Comparison of ENCODE assay signal across 19 mouse cellular contexts in the genomic region with DNA sequence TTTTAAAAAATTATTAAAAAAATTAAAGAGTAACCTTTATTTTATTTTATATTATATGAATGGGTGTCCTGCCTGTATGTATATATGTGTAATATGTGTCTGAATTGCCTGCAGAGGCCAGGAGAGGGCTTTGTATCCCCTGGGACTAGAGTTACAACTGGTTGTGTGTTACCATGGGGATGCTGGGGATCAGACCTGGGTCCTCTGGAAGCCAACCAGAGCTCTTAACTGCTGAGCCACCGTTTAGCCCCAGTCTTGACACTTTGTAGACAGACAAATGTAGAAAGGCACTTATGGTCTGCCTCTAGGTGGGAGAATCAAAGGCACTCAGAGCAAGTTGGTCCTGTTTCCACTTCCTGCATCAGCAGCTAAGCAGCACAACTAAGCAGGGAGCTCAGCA.
"Had no signal": no experiment of that assay in that cellular context is flagged by ENCODE, and none has a peak within 500 bp of the region (broad histone marks: within the 10 kb centered on the region; RNA-seq: fewer than 3 reads in every experiment).

No protein-coding gene starts in this region.

- H3K4me2 ChIP-seq: lung, embryonic 15.5 days; midbrain, embryonic 12.5 days; midbrain, embryonic 15.5 days; neural tube, embryonic 13.5 days; neural tube, embryonic 15.5 days had no signal

- H3K27ac ChIP-seq: liver, embryonic 14.5 days; lung, embryonic 15.5 days; macrophage; midbrain, embryonic 12.5 days; midbrain, embryonic 15.5 days; neural tube, embryonic 13.5 days; neural tube, embryonic 15.5 days had no signal

- H3K4me3 ChIP-seq: lung, embryonic 15.5 days; megakaryocyte, embryonic 14.5 days; midbrain, embryonic 12.5 days; midbrain, embryonic 15.5 days; neural tube, embryonic 13.5 days; neural tube, embryonic 15.5 days had no signal

- ATAC-seq: lung, postnatal 0 days; midbrain, embryonic 15.5 days had no signal

- H3K36me3 ChIP-seq: lung, embryonic 15.5 days; midbrain, embryonic 12.5 days; midbrain, embryonic 15.5 days; neural tube, embryonic 13.5 days; neural tube, embryonic 15.5 days had no signal

- DNase-seq: lung, adult 2 months; lung, postnatal 14 days; lung, postnatal 36 days; retina, postnatal 1 day; right cerebral cortex, adult 18-20 months; right cerebral cortex, postnatal 25 days; right cerebral cortex, postnatal 4 days; spleen, adult 18-20 months; thymus, adult 18-20 months; thymus, postnatal 25 days had no signal

- H3K4me1 ChIP-seq: midbrain, embryonic 12.5 days; midbrain, embryonic 15.5 days; neural tube, embryonic 13.5 days; neural tube, embryonic 15.5 days had no signal

- H3K27me3 ChIP-seq: lung, embryonic 15.5 days; midbrain, embryonic 12.5 days; midbrain, embryonic 15.5 days; neural tube, embryonic 13.5 days; neural tube, embryonic 15.5 days had no signal

- H3K9me3 ChIP-seq: lung, embryonic 15.5 days; megakaryocyte, embryonic 14.5 days; midbrain, embryonic 12.5 days; midbrain, embryonic 15.5 days; neural tube, embryonic 13.5 days; neural tube, embryonic 15.5 days had no signal

- H3K9ac ChIP-seq: liver, embryonic 14.5 days; lung, embryonic 15.5 days; midbrain, embryonic 12.5 days; midbrain, embryonic 15.5 days; neural tube, embryonic 13.5 days; neural tube, embryonic 15.5 days had no signal
